Mouse (Mus musculus) heart, embryonic 11.5 days (tissue): ENCODE measurements around the gene Tbc1d4. TPM values are rescaled to one million over a fixed set of nuclear protein-coding genes. Genes with fewer than 3 reads are reported as not detected.

ENCODE experiments used
- ATAC-seq: fragments of 200-750 bp; cut with Nextera tagmentation; replicated peaks from 2 replicates; pipeline ENCODE4 v1.8.0; 2017; ENCODE audit warnings: moderate library complexity; ENCODE audit not compliant: insufficient number of reproducible peaks, low FRiP score, low TSS enrichment
- H3K27ac ChIP-seq: fragments of 300-500 bp; sonication (generic); 2 replicates; pipeline ENCODE4 v1.5.1; 2014; ENCODE audit warnings: mild to moderate bottlenecking, low read depth, low read length
- H3K27me3 ChIP-seq: fragments of 300-500 bp; sonication (generic); 2 replicates; pipeline ENCODE4 v1.6.1; 2014; ENCODE audit warnings: mild to moderate bottlenecking, low read length, mixed read lengths; ENCODE audit not compliant: control insufficient read depth, insufficient read depth
- H3K36me3 ChIP-seq: fragments of 300-500 bp; sonication (generic); 2 replicates; pipeline ENCODE4 v1.6.1; 2014; ENCODE audit warnings: mild to moderate bottlenecking, low read length, moderate library complexity, mixed read lengths; ENCODE audit not compliant: control insufficient read depth, insufficient read depth
- H3K4me1 ChIP-seq: fragments of 300-500 bp; sonication (generic); 2 replicates; pipeline ENCODE4 v1.6.1; 2014; ENCODE audit warnings: low read length; ENCODE audit not compliant: control insufficient read depth, insufficient read depth
- H3K4me2 ChIP-seq: fragments of 300-500 bp; sonication (generic); 2 replicates; pipeline ENCODE4 v1.6.1; 2014; ENCODE audit warnings: mild to moderate bottlenecking, moderate library complexity
- H3K4me3 ChIP-seq: fragments of 300-500 bp; sonication (generic); 2 replicates; pipeline ENCODE4 v1.5.1; 2014; ENCODE audit warnings: low read depth, low read length
- H3K9ac ChIP-seq: fragments of 300-500 bp; sonication (generic); 2 replicates; pipeline ENCODE4 v1.6.1; 2014; ENCODE audit warnings: mild to moderate bottlenecking, low read depth, low read length, moderate library complexity
- H3K9me3 ChIP-seq: fragments of 300-500 bp; sonication (generic); replicated peaks from 2 replicates; pipeline ENCODE4 v1.6.1; 2016; ENCODE audit warnings: low read length; ENCODE audit not compliant: control insufficient read depth
- WGBS: fragments of 180-500 bp; shearing (Covaris S2); extraction: QIAGEN DNeasy Blood & Tissue Kit; methylation state at CpG from one replicate; pipeline ENCODE4 v1.1.7; 2014; ENCODE audit not compliant: insufficient replicate concordance; 5-methylcytosine and 5-hydroxymethylcytosine counted together
- polyA plus RNA-seq: library from polyadenylated mRNA; unstranded; fragments of >200 nt; fragmentation: Nextera tagmentation; extraction: Ambion mirVana; gene quantifications from 2 replicates; pipeline ENCODE4 v1.2.1, GENCODE M21; 2014

Gene Tbc1d4
- polyA plus RNA-seq, 1 experiment from 2014 or later: 15.0 TPM

GRCm38 (mm10) chr14:101488264-101488810, 120.7 kb downstream of the Tbc1d4 start:
- Histone ChIP-seq H3K4me2 (no peak overlapping the region), H3K4me3 (no peak overlapping the region), H3K27ac (no peak overlapping the region), H3K9ac (no peak overlapping the region), H3K27me3 (no peaks in the 10 kb centered on the region), H3K4me1 (no peaks in the 10 kb centered on the region; the same call in 1 of the 2 replicates), H3K9me3 (no peaks in the 10 kb centered on the region), H3K36me3 (no peaks in the 10 kb centered on the region)
- 64% methylated on average over 15 of the region's 15 CpGs for WGBS
- ATAC-seq: no peak

- Histone ChIP-seq H3K4me3 (no peak overlapping the region), H3K9ac (no peak overlapping the region), H3K9me3 (no peaks in the 10 kb centered on the region), H3K4me2 (no peak overlapping the region), H3K36me3 (no peaks in the 10 kb centered on the region), H3K27me3 (no peaks in the 10 kb centered on the region), H3K4me1 (no peaks in the 10 kb centered on the region; the same call in 1 of the 2 replicates), H3K27ac (no peak overlapping the region)
- ATAC-seq: no peak
- 47% methylated on average over 3 of the region's 3 CpGs for WGBS
Measured at GRCm38 (mm10) chr14:101486550-101486949, 122.4 kb downstream of the Tbc1d4 start.

DNA sequence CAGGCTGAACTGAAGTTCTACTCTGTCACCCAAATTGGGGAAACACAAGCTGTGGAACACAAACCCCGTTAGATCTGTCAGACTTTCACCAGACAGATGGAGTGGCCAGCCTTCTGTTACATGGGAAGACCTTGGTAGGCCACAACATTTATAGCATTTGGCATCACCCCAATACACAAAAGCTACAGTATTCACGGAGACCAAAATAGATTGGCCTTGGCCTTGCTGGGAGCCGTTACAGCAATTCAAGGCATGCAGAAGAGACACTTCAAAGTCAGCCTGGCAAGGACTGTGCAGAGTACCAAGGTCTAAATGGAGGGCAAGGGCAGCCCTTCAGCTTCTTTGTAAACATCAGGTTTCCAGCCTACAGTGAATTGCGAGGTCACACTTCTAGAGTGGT, 125.8 kb downstream of the Tbc1d4 start:
- ATAC-seq: no peak; the same call in 1 of the 2 replicates
- Histone ChIP-seq H3K36me3 (no peaks in the 10 kb centered on the region), H3K9ac (no peak overlapping the region), H3K27me3 (no peaks in the 10 kb centered on the region), H3K4me2 (no peak overlapping the region), H3K9me3 (no peaks in the 10 kb centered on the region), H3K27ac (peak overlapping the region; percentile 76), H3K4me3 (no peak overlapping the region), H3K4me1 (no peaks in the 10 kb centered on the region; the same call in 1 of the 2 replicates)
- WGBS: 49% methylated on average over 4 of the region's 4 CpGs

DNA sequence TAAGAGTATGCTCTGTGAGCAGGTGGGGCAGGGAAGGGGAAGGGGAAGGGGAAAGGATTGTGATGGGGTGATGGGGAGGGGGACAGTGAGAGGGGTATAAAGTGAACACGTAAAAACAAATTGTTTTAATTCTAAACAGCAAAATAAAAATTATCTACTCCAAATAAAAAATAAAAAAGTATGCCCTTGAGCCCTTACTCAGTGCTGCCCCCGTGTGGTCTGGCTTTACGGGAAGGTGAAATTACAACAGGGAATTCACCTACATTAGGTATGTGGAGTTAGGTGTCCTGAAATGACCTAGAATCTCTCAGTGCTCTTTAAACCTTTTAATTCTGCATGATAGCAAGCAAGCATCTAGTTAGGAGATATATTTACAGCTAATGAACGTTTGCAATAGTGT, 126.7 kb downstream of the Tbc1d4 start:
- Histone ChIP-seq H3K9me3 (no peaks in the 10 kb centered on the region), H3K27me3 (no peaks in the 10 kb centered on the region), H3K27ac (no peak overlapping the region), H3K4me1 (peaks cover 3% of the 10 kb centered on the region; the same call in 1 of the 2 replicates), H3K9ac (no peak overlapping the region), H3K36me3 (no peaks in the 10 kb centered on the region; the same call in 1 of the 2 replicates), H3K4me3 (no peak overlapping the region), H3K4me2 (no peak overlapping the region)
- WGBS: 35% methylated on average over 4 of the region's 4 CpGs
- ATAC-seq: no peak

GRCm38 (mm10) chr14:101481165-101481564, 127.8 kb downstream of the Tbc1d4 start:
- WGBS: 79% methylated on average over 7 of the region's 7 CpGs
- H3K4me3 ChIP-seq: no peak overlapping the region

GRCm38 (mm10) chr14:101480541-101480940, 128.4 kb downstream of the Tbc1d4 start:
- no peak overlapping the region for H3K4me2 ChIP-seq
- WGBS: 85% methylated on average over 7 of the region's 7 CpGs
- no peaks in the 10 kb centered on the region; the same call in 1 of the 2 replicates for H3K36me3 ChIP-seq
- no peak overlapping the region for H3K27ac ChIP-seq
- ATAC-seq: no peak
- H3K9me3 ChIP-seq: no peaks in the 10 kb centered on the region
- H3K9ac ChIP-seq: no peak overlapping the region
- no peak overlapping the region for H3K4me3 ChIP-seq
- no peaks in the 10 kb centered on the region for H3K27me3 ChIP-seq
- H3K4me1 ChIP-seq: peaks cover 3% of the 10 kb centered on the region; the same call in 1 of the 2 replicates

More at GRCm38 (mm10) chr14:101481165-101481564, 127.8 kb downstream of the Tbc1d4 start:
- Histone ChIP-seq H3K9me3 (no peaks in the 10 kb centered on the region), H3K4me2 (no peak overlapping the region), H3K27me3 (no peaks in the 10 kb centered on the region), H3K36me3 (no peaks in the 10 kb centered on the region; the same call in 1 of the 2 replicates), H3K9ac (no peak overlapping the region), H3K4me1 (peaks cover 3% of the 10 kb centered on the region; the same call in 1 of the 2 replicates), H3K27ac (no peak overlapping the region)
- no peak for ATAC-seq

DNA sequence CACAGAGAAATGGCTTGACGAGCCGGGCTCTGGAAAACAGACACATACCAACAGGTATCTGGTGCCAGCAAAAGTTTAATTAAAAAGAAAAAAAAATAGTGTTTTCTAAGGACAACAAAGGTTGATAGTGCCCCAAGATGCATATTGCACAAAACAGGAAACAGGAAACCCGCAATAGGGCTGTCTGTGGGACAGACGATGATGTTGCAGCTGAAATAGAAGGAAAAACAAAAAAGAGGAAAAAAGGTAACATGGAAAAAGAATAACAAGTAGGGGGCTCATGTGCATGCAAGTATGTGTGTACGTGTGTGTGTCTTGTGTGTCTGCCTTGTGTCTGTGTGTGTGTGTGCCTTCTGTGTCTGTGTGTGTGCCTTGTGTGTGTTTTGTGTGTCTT, 131.2 kb downstream of the Tbc1d4 start:
- Histone ChIP-seq H3K4me1 (0 out of 2 replicates have a peak, but pooled peaks cover 3% of the 10 kb centered on the region), H3K4me2 (no peak overlapping the region), H3K27me3 (no peaks in the 10 kb centered on the region), H3K36me3 (no peaks in the 10 kb centered on the region; the same call in none of the 2 replicates), H3K27ac (no peak overlapping the region), H3K9me3 (no peaks in the 10 kb centered on the region), H3K4me3 (no peak overlapping the region), H3K9ac (no peak overlapping the region)
- ATAC-seq: no peak
- WGBS: 69% methylated on average over 5 of the region's 5 CpGs

DNA sequence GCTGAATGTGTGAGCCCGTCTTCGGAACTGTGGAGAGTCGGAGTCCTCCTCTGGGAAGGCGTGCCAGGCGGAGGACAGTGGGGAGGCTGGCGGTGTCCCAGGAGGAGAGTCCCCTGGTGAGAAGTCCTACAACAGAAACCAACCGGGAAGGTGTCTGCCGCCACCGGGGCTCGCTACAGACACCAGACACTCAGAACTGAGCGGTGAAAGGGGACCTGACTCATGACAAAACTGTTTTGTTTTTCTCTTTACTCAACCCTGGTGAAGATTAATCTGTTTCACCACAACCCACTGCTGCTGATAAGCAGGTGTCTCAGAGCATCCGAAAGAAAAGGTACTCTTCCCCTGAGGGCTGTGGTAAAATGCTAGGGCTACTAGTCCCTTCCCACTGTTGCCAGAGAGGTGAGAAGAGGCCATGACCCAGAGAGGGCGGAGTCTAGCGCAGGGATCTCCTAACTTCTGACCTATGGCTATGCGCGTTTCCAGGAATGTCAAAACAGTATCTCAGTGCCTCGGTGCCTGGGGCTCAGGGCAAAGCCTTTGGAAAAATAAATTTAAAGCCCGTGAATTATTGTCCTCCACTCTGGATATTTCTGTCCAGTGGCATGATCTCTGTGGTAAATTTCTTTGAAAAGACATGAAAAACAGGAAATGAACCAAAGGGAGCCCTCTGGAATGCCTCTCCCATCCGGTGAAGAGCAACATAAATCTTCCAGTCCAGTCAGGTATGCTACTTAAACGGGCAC, 131.7 kb downstream of the Tbc1d4 start:
- 57% methylated on average over 20 of the region's 20 CpGs for WGBS
- ATAC-seq: no peak
- Histone ChIP-seq H3K9ac (no peak overlapping the region), H3K4me3 (no peak overlapping the region), H3K27ac (no peak overlapping the region), H3K4me1 (0 out of 2 replicates have a peak, but pooled peaks cover 3% of the 10 kb centered on the region), H3K4me2 (no peak overlapping the region), H3K27me3 (no peaks in the 10 kb centered on the region), H3K9me3 (no peaks in the 10 kb centered on the region), H3K36me3 (no peaks in the 10 kb centered on the region; the same call in none of the 2 replicates)
